Comparison of ENCODE assay signal across 11 mouse cellular contexts in genomic region chr3:119333335-119334305, GRCm38 (mm10).
DNase-seq lines count a peak whose midpoint lies in the region; ATAC-seq lines count a peak whose summit lies in the region.
"Had no signal": no experiment of that assay in that cellular context is flagged by ENCODE, and none has a peak within 500 bp of the region (broad histone marks: within the 10 kb centered on the region; RNA-seq: fewer than 3 reads in every experiment).

No protein-coding gene starts in this region.

- intact Hi-C loops in heart, postnatal 25 days (cut with DNase I): no loop called here
- intact Hi-C loops in left cerebral cortex, postnatal 14 days (cut with DNase I): no loop called here

- no peak overlapping the region for H3K9ac ChIP-seq in heart, embryonic 16.5 days (ENCODE audit: low read length)
- no peak overlapping the region for H3K9ac ChIP-seq in forebrain, embryonic 12.5 days
- H3K9ac ChIP-seq: embryonic facial prominence, embryonic 15.5 days; limb, embryonic 12.5 days had no signal

- H3K36me3 ChIP-seq in heart, embryonic 16.5 days (ENCODE audit: control insufficient read depth, insufficient read depth): no peaks in the 10 kb centered on the region
- H3K36me3 ChIP-seq in forebrain, embryonic 12.5 days (replicated peaks): no peaks in the 10 kb centered on the region
- H3K36me3 ChIP-seq: embryonic facial prominence, embryonic 15.5 days; limb, embryonic 12.5 days had no signal

- ATAC-seq in heart, embryonic 16.5 days (replicated peaks; ENCODE audit: extremely low read depth, insufficient read depth, low FRiP score): peak; percentile 70; the same call in 1 of the 2 replicates
- ATAC-seq in forebrain, embryonic 12.5 days (ENCODE audit: low FRiP score): peak; percentile 79; the same call in 1 of the 2 replicates
- ATAC-seq: activated CD4-positive, CD25-positive, alpha-beta regulatory T cell, adult 4 months had no signal

- H3K27ac ChIP-seq in heart, embryonic 16.5 days (ENCODE audit: low read length): no peak overlapping the region
- H3K27ac ChIP-seq in forebrain, embryonic 12.5 days: peak overlapping the region; percentile 39
- H3K27ac ChIP-seq: embryonic facial prominence, embryonic 15.5 days; limb, embryonic 12.5 days had no signal

- WGBS in heart, embryonic 16.5 days: 28% methylated on average over 7 of the region's 7 CpGs
- WGBS in forebrain, embryonic 12.5 days: 19% methylated on average over 7 of the region's 7 CpGs

- H3K9me3 ChIP-seq in heart, embryonic 16.5 days (replicated peaks; ENCODE audit: control insufficient read depth, low read length): no peaks in the 10 kb centered on the region
- no peaks in the 10 kb centered on the region for H3K9me3 ChIP-seq in forebrain, embryonic 12.5 days
- H3K9me3 ChIP-seq: embryonic facial prominence, embryonic 15.5 days; limb, embryonic 12.5 days had no signal

- H3K27me3 ChIP-seq in heart, embryonic 16.5 days (ENCODE audit: control insufficient read depth, insufficient read depth, low read length): no peaks in the 10 kb centered on the region
- no peaks in the 10 kb centered on the region for H3K27me3 ChIP-seq in forebrain, embryonic 12.5 days
- H3K27me3 ChIP-seq: embryonic facial prominence, embryonic 15.5 days; limb, embryonic 12.5 days had no signal

- DNase-seq in heart, postnatal 25 days (ENCODE audit: low spot score): no peak
- peak; percentile 3 for DNase-seq in NIH3T3 (ENCODE audit: low read depth)
- peak; percentile 17 to 26 for DNase-seq in left cerebral cortex, postnatal 14 days (ENCODE audit: low spot score in 2 of 2)
- no peak for DNase-seq in ovary, postnatal 36 days (ENCODE audit: low spot score)
- no peak for DNase-seq in gastrocnemius, adult 18-20 months (ENCODE audit: low spot score)
- DNase-seq: kidney, adult 9 months had no signal

- H3K4me3 ChIP-seq in heart, embryonic 16.5 days (ENCODE audit: low read length): no peak overlapping the region
- H3K4me3 ChIP-seq in forebrain, embryonic 12.5 days (replicated peaks): no peak overlapping the region
- H3K4me3 ChIP-seq: embryonic facial prominence, embryonic 15.5 days; limb, embryonic 12.5 days had no signal

- H3K4me2 ChIP-seq in heart, embryonic 16.5 days (ENCODE audit: low read depth, low read length): no peak overlapping the region
- H3K4me2 ChIP-seq in forebrain, embryonic 12.5 days: no peak overlapping the region
- H3K4me2 ChIP-seq: embryonic facial prominence, embryonic 15.5 days; limb, embryonic 12.5 days had no signal

- H3K4me1 ChIP-seq in heart, embryonic 16.5 days (ENCODE audit: control insufficient read depth, insufficient read depth, low read length): no peaks in the 10 kb centered on the region; the same call in 1 of the 2 replicates
- peaks cover 11% of the 10 kb centered on the region for H3K4me1 ChIP-seq in forebrain, embryonic 12.5 days
- H3K4me1 ChIP-seq: embryonic facial prominence, embryonic 15.5 days; limb, embryonic 12.5 days had no signal

Comparison
In these comparisons a context has a peak if more than half of its experiments do, and no peak if none do; other contexts are left out.
1. DNase-seq: peak in NIH3T3 (single experiment) and left cerebral cortex, postnatal 14 days (2 of 2); none in heart, postnatal 25 days (single experiment), ovary, postnatal 36 days (single experiment) and gastrocnemius, adult 18-20 months (single experiment).